Mouse (Mus musculus): Measurements from ENCODE around the gene Ccdc12. TPM values are rescaled to one million over a fixed set of nuclear protein-coding genes. Genes with fewer than 3 reads are reported as not detected.

Gene Ccdc12
- polyA plus RNA-seq, 1 experiment from 2014 or later, result 88.1 TPM

GRCm38 (mm10) chr9:110657474-110658078 is 1.3 kb downstream of the Ccdc12 start:
- H3K27me3 ChIP-seq, result no peaks in the 10 kb centered on the region
- ChIA-PET POLR2A (interaction anchor here (0.7 to 0.8 kb wide), 3 partner anchors 23 to 37 kb away, joined by 3 to 6 read pairs (median 4); no protein-coding TSS in a partner anchor), CTCF (interaction anchor here (0.6 to 1.3 kb wide), 3 partner anchors 9 to 11 kb away, joined by 3 to 4 read pairs (median 3); no protein-coding TSS in a partner anchor)
- DNase-seq (ENCODE audit: low read depth, low spot score) (no peak), ATAC-seq (no peak)
- TF ChIP-seq CTCF (IDR thresholded peaks at IDR 0.05), result no peak
- in situ Hi-C loops (cut with MboI; ENCODE audit: low pct_unique_long_range_greater_than_20kb), result no loop called here

- ChIA-PET POLR2A (no interaction called here), CTCF (no interaction called here)
- no peaks in the 10 kb centered on the region for H3K27me3 ChIP-seq
- DNase-seq (ENCODE audit: low read depth, low spot score) (no peak), ATAC-seq (no peak)
- in situ Hi-C loops (cut with MboI; ENCODE audit: low pct_unique_long_range_greater_than_20kb), result no loop called here
- TF ChIP-seq CTCF (IDR thresholded peaks at IDR 0.05), result no peak
Measured at GRCm38 (mm10) chr9:110659521-110659920, 3.2 kb downstream of the Ccdc12 start.

- CTCF ChIA-PET, result no interaction called here
- POLR2A ChIA-PET, result no interaction called here
- H3K27me3 ChIP-seq, result no peaks in the 10 kb centered on the region
- no peak for ATAC-seq
- no peak for DNase-seq (ENCODE audit: low read depth, low spot score)
- in situ Hi-C loops (cut with MboI; ENCODE audit: low pct_unique_long_range_greater_than_20kb), result no loop called here
- no peak for TF ChIP-seq CTCF (IDR thresholded peaks at IDR 0.05)
Measured at GRCm38 (mm10) chr9:110660208-110660607, 3.9 kb downstream of the Ccdc12 start.

DNA sequence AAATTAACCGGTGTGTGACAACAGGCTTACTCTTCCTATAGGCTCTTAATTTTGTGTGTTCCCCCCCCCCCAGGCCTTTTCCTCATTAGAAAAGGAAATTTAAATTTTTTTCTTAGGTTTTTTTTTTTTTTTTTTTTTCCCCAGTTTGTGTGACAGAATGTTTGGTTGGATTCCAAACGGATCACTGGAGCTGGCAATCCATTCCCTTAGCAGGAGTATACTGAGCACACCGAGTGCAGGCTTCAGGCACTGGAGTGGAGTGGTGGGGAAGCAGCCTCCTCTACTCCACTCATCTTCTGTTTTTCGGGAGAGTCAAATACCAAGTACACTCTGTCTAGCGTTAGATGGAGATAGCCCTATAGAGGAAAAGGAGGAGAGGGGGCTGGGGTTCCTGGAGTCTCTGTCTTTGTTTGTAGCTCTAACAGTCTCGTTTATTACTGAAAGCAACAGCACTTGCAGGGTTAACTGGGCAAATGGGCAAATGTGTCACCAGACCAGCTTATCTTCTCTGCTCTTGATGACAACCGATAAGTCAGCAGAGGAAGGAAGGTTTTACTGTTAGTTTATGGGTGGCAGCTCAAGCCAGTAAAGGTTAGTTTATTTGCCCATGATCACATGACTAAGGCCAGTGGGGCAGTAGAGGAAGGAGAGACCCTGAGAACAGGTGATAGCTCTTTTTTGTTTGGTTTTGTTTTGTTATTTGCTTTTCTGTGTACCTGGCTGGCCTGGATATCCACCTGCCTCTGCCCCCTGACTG is 4.7 kb downstream of the Ccdc12 start:
- in situ Hi-C loops (cut with MboI; ENCODE audit: low pct_unique_long_range_greater_than_20kb), result no loop called here
- ATAC-seq (no peak), DNase-seq (ENCODE audit: low read depth, low spot score) (no peak)
- ChIA-PET CTCF (interaction anchor here (1.0 kb wide), 1 partner anchor 18 kb away, joined by 3 read pairs; no protein-coding TSS in a partner anchor), POLR2A (no interaction called here)
- no peak for TF ChIP-seq CTCF (IDR thresholded peaks at IDR 0.05)
- no peaks in the 10 kb centered on the region for H3K27me3 ChIP-seq

DNA sequence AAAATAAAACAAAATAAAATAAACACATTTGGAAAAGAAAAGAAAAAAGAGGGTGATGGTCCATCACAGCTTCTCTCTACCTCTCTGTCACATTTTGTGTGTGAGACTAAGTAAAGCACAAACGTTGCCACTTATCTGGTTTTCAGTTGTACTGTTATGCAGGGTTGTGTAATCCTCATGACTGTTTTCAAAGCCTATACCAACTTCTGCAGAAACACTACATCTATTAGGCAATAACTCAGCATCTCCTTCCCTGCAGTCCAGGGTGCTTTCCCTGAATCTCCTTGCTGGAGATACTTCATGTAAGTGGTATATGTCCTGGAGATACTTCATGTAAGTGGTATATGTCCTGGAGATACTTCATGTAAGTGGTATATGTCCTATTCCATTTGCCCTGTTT is 6.5 kb downstream of the Ccdc12 start:
- no peak for ATAC-seq
- in situ Hi-C loops (cut with MboI; ENCODE audit: low pct_unique_long_range_greater_than_20kb), result no loop called here
- POLR2A ChIA-PET, result no interaction called here

DNA sequence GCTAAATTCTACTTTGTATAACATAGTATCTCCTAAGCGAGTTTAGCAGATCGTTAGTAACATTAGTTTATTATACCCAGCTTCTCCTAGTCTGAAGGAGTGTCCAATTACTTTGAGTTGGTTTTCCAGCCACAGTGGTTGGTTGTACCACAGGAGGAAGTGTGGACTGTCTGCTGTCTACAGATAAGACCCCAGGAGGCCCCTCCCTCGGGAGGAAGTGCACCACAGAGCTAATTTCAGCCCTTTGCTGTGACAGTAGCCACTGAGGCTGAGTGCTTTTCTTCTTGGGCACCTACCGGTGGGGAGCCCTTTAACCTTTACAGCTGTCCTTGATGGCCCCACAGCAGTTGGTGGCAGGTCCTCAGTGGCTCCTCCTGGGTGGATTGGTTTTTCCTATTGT is 9.6 kb downstream of the Ccdc12 start:
- CTCF ChIA-PET, result no interaction called here
- TF ChIP-seq CTCF (IDR thresholded peaks at IDR 0.05), result no peak
- DNase-seq (ENCODE audit: low read depth, low spot score) (no peak), ATAC-seq (no peak)
- no peaks in the 10 kb centered on the region for H3K27me3 ChIP-seq
- POLR2A ChIA-PET, result no interaction called here
- in situ Hi-C loops (cut with MboI; ENCODE audit: low pct_unique_long_range_greater_than_20kb), result no loop called here

More for the DNA sequence above, 6.5 kb downstream of the Ccdc12 start:
- no peaks in the 10 kb centered on the region for H3K27me3 ChIP-seq
- CTCF ChIA-PET, result no interaction called here
- no peak for DNase-seq (ENCODE audit: low read depth, low spot score)
- no peak for TF ChIP-seq CTCF (IDR thresholded peaks at IDR 0.05)

DNA sequence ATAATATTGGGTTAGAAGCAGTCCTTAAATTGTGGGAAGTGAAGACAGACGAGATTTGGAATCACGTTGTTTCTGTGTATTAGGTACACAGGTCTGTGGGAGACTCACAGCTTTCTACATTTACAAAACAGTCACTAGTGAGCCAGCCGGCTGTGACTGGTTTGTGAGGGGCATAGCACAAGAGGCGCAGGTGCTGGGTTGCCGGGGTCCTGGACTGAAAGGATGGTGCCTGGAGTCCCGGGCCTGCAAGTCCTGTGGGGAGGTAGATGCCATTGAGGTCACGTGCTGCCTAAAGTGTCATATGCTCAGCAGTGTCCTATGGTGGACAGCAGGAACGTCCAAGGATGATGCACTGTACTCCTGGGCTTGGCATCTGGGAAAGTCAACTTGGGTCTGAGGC is 10.1 kb downstream of the Ccdc12 start:
- DNase-seq (ENCODE audit: low read depth, low spot score) (no peak), ATAC-seq (no peak)
- H3K27me3 ChIP-seq, result no peaks in the 10 kb centered on the region
- in situ Hi-C loops (cut with MboI; ENCODE audit: low pct_unique_long_range_greater_than_20kb), result no loop called here
- TF ChIP-seq CTCF (IDR thresholded peaks at IDR 0.05), result no peak
- CTCF ChIA-PET, result interaction anchor here (1.6 kb wide), 1 partner anchor 8 kb away, joined by 4 read pairs; no protein-coding TSS in a partner anchor
- POLR2A ChIA-PET, result no interaction called here

GRCm38 (mm10) chr9:110667219-110667836 is 11.0 kb downstream of the Ccdc12 start:
- no peaks in the 10 kb centered on the region for H3K27me3 ChIP-seq
- in situ Hi-C loops (cut with MboI; ENCODE audit: low pct_unique_long_range_greater_than_20kb), result no loop called here
- no peak for ATAC-seq
- ChIA-PET CTCF (interaction anchor here (1.6 kb wide), 1 partner anchor 9 kb away, joined by 4 read pairs; no protein-coding TSS in a partner anchor), POLR2A (no interaction called here)
- no peak for DNase-seq (ENCODE audit: low read depth, low spot score)
- no peak for TF ChIP-seq CTCF (IDR thresholded peaks at IDR 0.05)

DNA sequence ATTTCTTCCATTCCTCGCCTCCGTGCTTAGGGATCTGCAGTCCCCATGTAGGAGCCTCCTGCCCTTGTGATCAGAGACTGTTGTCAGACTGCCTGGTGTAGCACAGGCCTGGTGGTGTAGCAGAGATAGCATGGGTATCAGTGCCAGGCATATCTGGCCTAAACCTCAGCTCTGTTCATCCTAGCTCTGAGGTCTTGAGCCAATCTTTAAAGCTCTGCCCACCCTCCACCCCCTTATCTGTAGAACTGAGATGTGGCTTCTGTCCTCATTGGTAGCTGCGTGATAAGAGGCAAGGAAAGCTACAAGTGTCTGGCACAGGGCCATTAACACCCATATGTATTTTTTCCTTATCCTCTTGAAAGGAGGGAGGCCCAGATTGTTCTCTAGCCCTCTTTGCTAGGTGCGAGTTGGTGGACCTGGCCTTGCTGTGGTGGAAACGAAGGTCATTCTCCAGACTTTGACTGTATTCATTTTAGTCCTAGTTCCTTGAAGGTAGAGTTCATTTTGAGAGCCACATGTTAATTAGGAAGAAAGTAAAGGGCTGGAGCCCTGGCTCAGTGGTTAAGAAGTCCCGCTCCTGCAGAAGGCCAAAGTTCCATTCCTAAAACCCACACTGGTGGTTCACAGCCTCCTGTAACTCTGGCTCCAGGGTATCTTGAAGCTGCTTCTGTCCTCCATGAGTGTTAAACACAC is 12.4 kb downstream of the Ccdc12 start:
- ATAC-seq, result no peak
- H3K27me3 ChIP-seq, result no peaks in the 10 kb centered on the region
- TF ChIP-seq CTCF (IDR thresholded peaks at IDR 0.05), result no peak
- no peak for DNase-seq (ENCODE audit: low read depth, low spot score)
- in situ Hi-C loops (cut with MboI; ENCODE audit: low pct_unique_long_range_greater_than_20kb), result no loop called here
- POLR2A ChIA-PET, result no interaction called here
- CTCF ChIA-PET, result interaction anchor here (1.2 kb wide), 1 partner anchor 11 kb away, joined by 3 read pairs; no protein-coding TSS in a partner anchor

DNA sequence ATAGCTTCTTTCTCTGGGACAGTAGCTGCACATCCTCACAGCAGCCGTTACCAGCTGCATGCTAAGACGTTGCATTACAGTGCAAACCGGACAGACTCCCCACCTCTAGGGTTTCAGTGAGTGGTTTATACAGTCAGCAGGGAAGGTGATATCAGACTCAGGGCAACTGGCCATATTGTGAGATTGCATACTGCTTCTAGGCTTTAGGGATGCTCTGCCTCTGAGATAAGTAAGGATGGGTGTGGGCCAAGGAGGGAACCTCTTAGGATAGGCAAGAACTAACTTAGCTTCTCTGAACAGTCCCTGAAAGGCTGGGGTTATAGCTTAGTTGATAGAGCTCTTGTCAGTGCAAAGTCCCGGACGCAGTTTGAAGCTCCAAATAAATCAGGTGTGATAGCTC is 13.5 kb downstream of the Ccdc12 start:
- TF ChIP-seq CTCF (IDR thresholded peaks at IDR 0.05), result no peak
- in situ Hi-C loops (cut with MboI; ENCODE audit: low pct_unique_long_range_greater_than_20kb), result no loop called here
- DNase-seq (ENCODE audit: low read depth, low spot score), result no peak
- no peaks in the 10 kb centered on the region for H3K27me3 ChIP-seq
- ATAC-seq, result no peak
- CTCF ChIA-PET, result interaction anchor here (1.2 kb wide), 2 partner anchors 9 to 12 kb away, joined by 3 to 5 read pairs; no protein-coding TSS in a partner anchor
- POLR2A ChIA-PET, result no interaction called here
